Mouse (Mus musculus): ENCODE data around the gene Vsig4. TPM values are rescaled to one million over a fixed set of nuclear protein-coding genes. Genes with fewer than 3 reads are reported as not detected.

Vsig4 gene
- polyA plus RNA-seq (2014; fragmentation: Nextera tagmentation; extraction: Ambion mirVana): not detected in 2 replicates

- no peaks in the 10 kb centered on the region for H3K9me3 ChIP-seq (ENCODE audit: control insufficient read depth, low read length)
- no peaks in the 10 kb centered on the region for H3K36me3 ChIP-seq (replicated peaks; ENCODE audit: control insufficient read depth, insufficient read depth)
- H3K9ac ChIP-seq: no peak within 1 kb of the TSS
- WGBS: 94% methylated on average over 3 of the region's 3 CpGs
- no peaks in the 10 kb centered on the region for H3K27me3 ChIP-seq (ENCODE audit: control insufficient read depth, insufficient read depth, low read length)
- no peaks in the 10 kb centered on the region for H3K4me1 ChIP-seq (replicated peaks; ENCODE audit: control insufficient read depth, insufficient read depth, low read length)
- no peak within 1 kb of the TSS for H3K27ac ChIP-seq
- DNase-seq (ENCODE audit: low spot score) (no peak), ATAC-seq (ENCODE audit: low FRiP score) (no peak)
- H3K4me3 ChIP-seq (replicated peaks; ENCODE audit: low read length): no peak within 1 kb of the TSS
- no peak within 1 kb of the TSS for H3K4me2 ChIP-seq (replicated peaks)
These were observed at the start of gene Vsig4 for GRCm38 (mm10) chrX:96293338-96293737. Gene Vsig4, minus strand, starts transcription at chrX:96293438.

- Histone ChIP-seq H3K36me3 (replicated peaks; ENCODE audit: control insufficient read depth, insufficient read depth) (no peaks in the 10 kb centered on the region), H3K27me3 (ENCODE audit: control insufficient read depth, insufficient read depth, low read length) (no peaks in the 10 kb centered on the region), H3K4me3 (replicated peaks; ENCODE audit: low read length) (no peak overlapping the region), H3K4me1 (replicated peaks; ENCODE audit: control insufficient read depth, insufficient read depth, low read length) (no peaks in the 10 kb centered on the region), H3K27ac (no peak overlapping the region), H3K9me3 (ENCODE audit: control insufficient read depth, low read length) (no peaks in the 10 kb centered on the region), H3K4me2 (replicated peaks) (no peak overlapping the region), H3K9ac (no peak overlapping the region)
- ATAC-seq (ENCODE audit: low FRiP score) (no peak), DNase-seq (ENCODE audit: low spot score) (no peak)
- 85% methylated on average over 2 of the region's 2 CpGs for WGBS
These were observed 45.9 kb upstream of the Vsig4 start for GRCm38 (mm10) chrX:96339108-96339507.

- no peak for DNase-seq (ENCODE audit: low spot score)
- H3K9me3 ChIP-seq (ENCODE audit: control insufficient read depth, low read length): no peaks in the 10 kb centered on the region
- H3K4me3 ChIP-seq (replicated peaks; ENCODE audit: low read length): no peak overlapping the region
- WGBS: 52% methylated on average over 4 of the region's 4 CpGs
- no peaks in the 10 kb centered on the region for H3K36me3 ChIP-seq (replicated peaks; ENCODE audit: control insufficient read depth, insufficient read depth)
- no peak overlapping the region for H3K9ac ChIP-seq
- H3K4me2 ChIP-seq (replicated peaks): no peak overlapping the region
- no peaks in the 10 kb centered on the region for H3K4me1 ChIP-seq (replicated peaks; ENCODE audit: control insufficient read depth, insufficient read depth, low read length)
- no peaks in the 10 kb centered on the region for H3K27me3 ChIP-seq (ENCODE audit: control insufficient read depth, insufficient read depth, low read length)
- no peak for ATAC-seq (ENCODE audit: low FRiP score)
- no peak overlapping the region for H3K27ac ChIP-seq
These were observed 36.5 kb upstream of the Vsig4 start for GRCm38 (mm10) chrX:96329764-96330163.

DNA sequence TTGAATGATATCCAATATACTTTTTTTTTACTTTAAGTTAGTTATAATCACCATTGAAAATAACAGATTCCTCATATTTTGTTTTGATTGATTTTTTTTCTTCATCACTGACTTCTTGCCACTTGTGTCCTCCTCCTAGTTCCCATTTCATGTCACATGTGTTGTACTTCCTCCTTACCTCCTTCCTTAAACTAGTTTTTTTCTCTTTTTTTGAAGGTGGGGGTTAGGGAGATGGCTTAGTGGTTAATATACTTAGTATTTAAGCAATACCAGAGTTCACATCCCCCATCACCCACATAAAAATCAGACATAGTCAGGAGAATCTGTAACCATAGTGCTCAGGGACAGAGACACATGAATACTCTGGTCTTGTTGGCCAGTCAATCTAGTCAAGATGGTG, 36.7 kb downstream of the Vsig4 start:
- no peak overlapping the region for H3K4me3 ChIP-seq (replicated peaks; ENCODE audit: low read length)
- H3K4me1 ChIP-seq (replicated peaks; ENCODE audit: control insufficient read depth, insufficient read depth, low read length): no peaks in the 10 kb centered on the region
- H3K27ac ChIP-seq: no peak overlapping the region
- no peak overlapping the region for H3K4me2 ChIP-seq (replicated peaks)
- H3K9ac ChIP-seq: no peak overlapping the region
- no peak for ATAC-seq (ENCODE audit: low FRiP score)
- no peak for DNase-seq (ENCODE audit: low spot score)
- no peaks in the 10 kb centered on the region for H3K36me3 ChIP-seq (replicated peaks; ENCODE audit: control insufficient read depth, insufficient read depth)
- H3K27me3 ChIP-seq (ENCODE audit: control insufficient read depth, insufficient read depth, low read length): no peaks in the 10 kb centered on the region
- no peaks in the 10 kb centered on the region for H3K9me3 ChIP-seq (ENCODE audit: control insufficient read depth, low read length)

- no peak overlapping the region for H3K4me2 ChIP-seq (replicated peaks)
- DNase-seq (ENCODE audit: low spot score): no peak
- H3K36me3 ChIP-seq (replicated peaks; ENCODE audit: control insufficient read depth, insufficient read depth): no peaks in the 10 kb centered on the region
- H3K4me1 ChIP-seq (replicated peaks; ENCODE audit: control insufficient read depth, insufficient read depth, low read length): no peaks in the 10 kb centered on the region
- no peak for ATAC-seq (ENCODE audit: low FRiP score)
- no peaks in the 10 kb centered on the region for H3K9me3 ChIP-seq (ENCODE audit: control insufficient read depth, low read length)
- no peak overlapping the region for H3K4me3 ChIP-seq (replicated peaks; ENCODE audit: low read length)
- H3K27me3 ChIP-seq (ENCODE audit: control insufficient read depth, insufficient read depth, low read length): no peaks in the 10 kb centered on the region
- 69% methylated on average over 2 of the region's 2 CpGs for WGBS
- no peak overlapping the region for H3K27ac ChIP-seq
- H3K9ac ChIP-seq: no peak overlapping the region
These were observed 53.6 kb downstream of the Vsig4 start for GRCm38 (mm10) chrX:96239644-96240043.

- Histone ChIP-seq H3K9me3 (ENCODE audit: control insufficient read depth, low read length) (no peaks in the 10 kb centered on the region), H3K4me2 (replicated peaks) (no peak overlapping the region), H3K27me3 (ENCODE audit: control insufficient read depth, insufficient read depth, low read length) (no peaks in the 10 kb centered on the region), H3K36me3 (replicated peaks; ENCODE audit: control insufficient read depth, insufficient read depth) (no peaks in the 10 kb centered on the region), H3K27ac (no peak overlapping the region), H3K9ac (no peak overlapping the region), H3K4me3 (replicated peaks; ENCODE audit: low read length) (no peak overlapping the region), H3K4me1 (replicated peaks; ENCODE audit: control insufficient read depth, insufficient read depth, low read length) (no peaks in the 10 kb centered on the region)
- DNase-seq (ENCODE audit: low spot score) (no peak), ATAC-seq (ENCODE audit: low FRiP score) (no peak)
- WGBS: 94% methylated on average over 1 of the region's 1 CpGs
These were observed 54.2 kb downstream of the Vsig4 start for GRCm38 (mm10) chrX:96239037-96239436.

DNA sequence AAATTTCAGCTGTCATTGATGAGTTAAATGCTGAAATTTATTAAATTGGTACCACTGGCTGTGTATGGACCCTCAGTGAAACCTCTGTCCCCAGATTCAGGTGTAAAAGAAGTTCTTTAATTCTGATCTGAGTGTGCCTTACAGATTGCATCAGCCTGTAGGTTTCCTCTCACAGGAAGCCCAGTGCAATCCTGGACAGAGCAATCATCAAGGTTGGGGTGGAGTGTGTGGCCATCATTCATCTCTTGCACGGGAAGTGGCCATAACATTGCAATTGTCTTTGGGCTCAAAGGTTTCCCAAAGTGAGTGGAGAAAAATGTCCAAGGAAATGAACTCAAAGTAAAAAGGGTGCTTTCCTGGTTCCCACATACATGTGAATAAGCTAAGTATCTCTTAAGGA, 57.5 kb downstream of the Vsig4 start:
- H3K27ac ChIP-seq: no peak overlapping the region
- no peak for DNase-seq (ENCODE audit: low spot score)
- no peak overlapping the region for H3K9ac ChIP-seq
- H3K4me2 ChIP-seq (replicated peaks): no peak overlapping the region
- ATAC-seq (ENCODE audit: low FRiP score): no peak
- no peaks in the 10 kb centered on the region for H3K27me3 ChIP-seq (ENCODE audit: control insufficient read depth, insufficient read depth, low read length)
- no peaks in the 10 kb centered on the region for H3K9me3 ChIP-seq (ENCODE audit: control insufficient read depth, low read length)
- 77% methylated on average over 1 of the region's 1 CpGs for WGBS
- no peaks in the 10 kb centered on the region for H3K4me1 ChIP-seq (replicated peaks; ENCODE audit: control insufficient read depth, insufficient read depth, low read length)
- no peak overlapping the region for H3K4me3 ChIP-seq (replicated peaks; ENCODE audit: low read length)
- no peaks in the 10 kb centered on the region for H3K36me3 ChIP-seq (replicated peaks; ENCODE audit: control insufficient read depth, insufficient read depth)

DNA sequence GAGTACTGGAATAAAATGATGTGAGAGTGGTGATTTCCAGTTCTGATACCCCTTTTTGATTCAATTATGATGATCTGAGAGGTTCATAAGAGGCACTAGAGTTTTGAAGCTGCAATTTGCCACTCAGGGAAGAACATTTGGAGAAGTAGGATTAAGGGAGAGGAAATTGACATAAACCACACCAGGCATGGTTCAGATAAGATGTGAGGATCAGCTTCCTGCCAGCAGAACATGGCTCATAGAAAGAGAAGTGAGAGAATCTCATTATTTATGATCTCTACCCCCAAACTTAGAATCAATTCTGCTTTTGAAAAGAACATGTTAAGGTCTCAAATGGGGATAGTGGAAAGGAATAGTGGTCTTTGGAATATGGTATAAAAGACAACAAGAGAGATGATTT, 66.2 kb downstream of the Vsig4 start:
- no peak overlapping the region for H3K4me2 ChIP-seq (replicated peaks)
- no peak overlapping the region for H3K4me3 ChIP-seq (replicated peaks; ENCODE audit: low read length)
- ATAC-seq (ENCODE audit: low FRiP score) (no peak), DNase-seq (ENCODE audit: low spot score) (no peak)
- no peak overlapping the region for H3K27ac ChIP-seq
- H3K9me3 ChIP-seq (ENCODE audit: control insufficient read depth, low read length): no peaks in the 10 kb centered on the region
- H3K9ac ChIP-seq: no peak overlapping the region
- H3K36me3 ChIP-seq (replicated peaks; ENCODE audit: control insufficient read depth, insufficient read depth): no peaks in the 10 kb centered on the region
- H3K4me1 ChIP-seq (replicated peaks; ENCODE audit: control insufficient read depth, insufficient read depth, low read length): no peaks in the 10 kb centered on the region
- no peaks in the 10 kb centered on the region for H3K27me3 ChIP-seq (ENCODE audit: control insufficient read depth, insufficient read depth, low read length)

DNA sequence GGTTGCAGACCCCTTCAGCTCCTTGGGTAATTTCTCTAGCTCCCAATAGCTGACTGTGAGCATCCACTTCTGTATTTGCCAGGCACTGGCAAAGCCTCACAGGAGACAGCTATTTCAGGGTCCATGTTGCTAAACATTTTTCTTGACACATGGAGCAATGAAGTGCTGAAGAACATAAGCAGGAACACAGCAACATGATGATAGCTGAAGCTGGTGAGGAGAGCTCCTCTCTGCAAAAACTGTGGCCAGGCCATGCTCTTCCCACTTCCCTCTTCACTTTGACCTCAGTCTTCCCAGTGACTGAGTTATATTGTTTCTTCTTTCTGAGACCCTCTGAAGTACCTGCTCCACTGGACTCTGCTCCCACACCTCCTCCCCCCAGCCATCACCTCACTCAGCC, 67.8 kb downstream of the Vsig4 start:
- ATAC-seq (ENCODE audit: low FRiP score) (no peak), DNase-seq (ENCODE audit: low spot score) (no peak)
- Histone ChIP-seq H3K9ac (no peak overlapping the region), H3K27me3 (ENCODE audit: control insufficient read depth, insufficient read depth, low read length) (no peaks in the 10 kb centered on the region), H3K4me2 (replicated peaks) (no peak overlapping the region), H3K4me3 (replicated peaks; ENCODE audit: low read length) (no peak overlapping the region), H3K9me3 (ENCODE audit: control insufficient read depth, low read length) (no peaks in the 10 kb centered on the region), H3K4me1 (replicated peaks; ENCODE audit: control insufficient read depth, insufficient read depth, low read length) (no peaks in the 10 kb centered on the region), H3K36me3 (replicated peaks; ENCODE audit: control insufficient read depth, insufficient read depth) (no peaks in the 10 kb centered on the region), H3K27ac (no peak overlapping the region)

DNA sequence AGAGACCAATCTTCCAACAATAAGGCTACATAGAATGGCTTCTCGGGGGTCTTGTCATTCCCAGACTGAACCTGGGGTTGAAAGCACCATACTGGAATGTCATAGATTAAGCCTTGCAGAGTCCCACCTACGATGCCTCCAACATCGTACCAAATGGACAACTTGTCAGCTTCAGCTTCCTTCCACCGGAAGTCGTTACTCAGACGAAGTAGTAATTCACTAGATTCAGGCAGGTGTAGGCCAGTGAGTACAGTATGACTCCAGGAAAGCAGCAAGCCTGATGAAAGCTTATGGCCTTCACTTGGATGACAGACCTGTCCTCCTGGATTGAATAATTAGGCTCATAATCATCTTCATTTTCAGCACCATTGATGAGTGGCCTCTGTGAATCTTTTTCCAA, 69.0 kb downstream of the Vsig4 start:
- DNase-seq (ENCODE audit: low spot score) (no peak), ATAC-seq (ENCODE audit: low FRiP score) (no peak)
- no peak overlapping the region for H3K9ac ChIP-seq
- WGBS: 90% methylated on average over 6 of the region's 6 CpGs
- no peak overlapping the region for H3K4me3 ChIP-seq (replicated peaks; ENCODE audit: low read length)
- H3K4me1 ChIP-seq (replicated peaks; ENCODE audit: control insufficient read depth, insufficient read depth, low read length): no peaks in the 10 kb centered on the region
- H3K27me3 ChIP-seq (ENCODE audit: control insufficient read depth, insufficient read depth, low read length): no peaks in the 10 kb centered on the region
- no peaks in the 10 kb centered on the region for H3K36me3 ChIP-seq (replicated peaks; ENCODE audit: control insufficient read depth, insufficient read depth)
- no peak overlapping the region for H3K27ac ChIP-seq
- no peaks in the 10 kb centered on the region for H3K9me3 ChIP-seq (ENCODE audit: control insufficient read depth, low read length)
- no peak overlapping the region for H3K4me2 ChIP-seq (replicated peaks)

All from hindbrain, embryonic 14.5 days (tissue).